Mouse (Mus musculus) embryo, embryonic 10.5 days (tissue): ENCODE measurements at regions not wholly inside any gene's neighbourhood (a gene's known extent, or its start where the extent isn't known, plus 50 kb on each side); places are given as distances from the start of the nearest gene placed in this dataset.

Experiments used
- DNase-seq: peaks from one replicate; pipeline ENCODE4 v3.0.0-alpha.2; 2015; ENCODE audit warnings: low spot score

DNA sequence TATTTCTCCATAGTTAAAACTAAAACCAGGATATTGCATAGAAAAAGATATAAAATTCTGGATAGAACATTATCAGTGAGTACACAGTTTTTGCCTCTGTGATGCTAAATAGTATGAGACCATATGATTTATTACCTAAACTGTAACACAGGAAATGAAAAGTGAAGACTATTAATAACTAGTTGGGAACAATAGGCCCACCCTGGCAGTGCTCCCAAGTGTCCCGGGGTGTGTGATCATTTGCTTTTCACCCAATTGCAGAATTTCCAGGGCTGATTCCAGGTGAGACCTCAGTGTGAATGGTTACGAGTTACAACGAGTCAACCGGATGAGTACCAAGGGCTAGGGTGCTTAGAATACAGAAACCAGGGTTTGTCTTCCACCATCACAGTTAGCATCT is 172.6 kb upstream of the Tars start:
- no peak for DNase-seq

- peak; percentile 29 for DNase-seq
Measured at GRCm38 (mm10) chr15:11565503-11566031, 166.1 kb upstream of the Tars start.

DNA sequence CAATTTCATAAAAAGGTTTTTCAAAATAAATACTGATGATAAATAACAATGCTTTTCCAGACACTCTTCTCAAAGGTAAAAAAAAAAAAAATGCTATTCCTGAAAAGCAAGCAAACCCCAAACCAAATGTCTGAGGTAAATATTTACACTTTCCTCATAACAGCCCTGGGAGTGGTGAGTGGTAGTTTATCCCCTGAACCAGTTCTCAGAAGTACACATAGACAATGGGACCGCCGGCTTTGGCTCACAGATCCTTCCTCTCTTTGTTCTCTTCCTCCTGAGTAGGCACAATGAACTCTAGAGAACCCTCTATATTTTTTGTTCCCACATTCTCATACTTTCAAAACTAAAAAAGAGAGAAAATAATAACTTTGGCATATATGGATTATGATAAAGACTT is 153.1 kb upstream of the Tars start:
- DNase-seq, result no peak

DNA sequence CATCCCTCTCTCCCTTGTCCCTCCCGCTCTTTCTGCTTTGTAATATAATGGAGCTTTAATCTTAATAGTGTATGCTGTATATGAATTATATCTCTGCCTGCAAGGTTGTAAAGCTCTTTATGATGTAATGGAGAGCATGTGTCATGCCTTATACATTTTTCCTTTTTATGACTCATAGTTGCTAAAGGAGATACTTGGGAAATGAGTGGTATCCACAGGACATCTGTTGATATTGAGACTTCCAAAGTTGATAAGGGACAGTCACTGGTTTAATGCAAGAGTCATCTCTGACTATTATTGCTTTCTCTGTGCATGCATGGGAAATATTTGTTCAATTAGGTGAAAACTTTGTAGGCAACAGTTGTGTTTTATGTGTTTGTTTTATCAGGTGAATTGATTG is 152.6 kb upstream of the Tars start:
- DNase-seq, result no peak

- DNase-seq, result no peak
Measured at GRCm38 (mm10) chr15:11539485-11539884, 140.0 kb upstream of the Tars start.

GRCm38 (mm10) chr15:11536076-11536620 is 136.7 kb upstream of the Tars start:
- DNase-seq, result no peak

- DNase-seq, result no peak
Measured at GRCm38 (mm10) chr15:11534404-11535251, 135.2 kb upstream of the Tars start.

GRCm38 (mm10) chr15:11533616-11534015 is 134.2 kb upstream of the Tars start:
- no peak for DNase-seq

DNA sequence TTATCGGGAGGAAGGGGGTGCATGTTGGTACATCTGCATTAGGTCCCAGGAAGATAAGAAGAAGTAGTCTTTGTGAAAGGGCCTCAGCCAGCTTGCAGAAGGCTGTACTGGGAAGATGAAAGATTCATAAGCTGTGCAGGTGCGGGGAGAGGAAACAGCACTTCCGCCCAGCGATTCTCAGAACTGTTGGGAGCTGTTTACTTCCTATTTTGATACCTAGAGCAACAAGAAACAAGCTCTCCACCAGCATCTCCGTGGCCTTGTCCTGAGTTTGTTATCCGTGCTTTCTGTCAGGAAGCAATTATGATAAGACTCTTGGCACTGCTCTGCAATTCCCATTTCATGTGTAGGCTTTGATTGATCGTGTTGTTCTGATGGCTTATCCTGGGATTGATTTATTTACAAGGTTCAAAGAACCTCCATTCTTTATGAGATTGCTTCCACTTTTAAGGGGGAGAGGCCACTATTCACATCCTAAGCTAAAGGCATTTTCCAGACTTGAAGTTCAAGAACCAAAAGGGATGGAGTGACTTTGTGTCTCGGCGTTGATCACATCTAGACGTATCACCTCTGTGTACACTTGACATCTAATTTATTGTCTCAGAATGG is 133.6 kb upstream of the Tars start:
- DNase-seq, result no peak

GRCm38 (mm10) chr15:11532536-11532935 is 133.1 kb upstream of the Tars start:
- no peak for DNase-seq

DNA sequence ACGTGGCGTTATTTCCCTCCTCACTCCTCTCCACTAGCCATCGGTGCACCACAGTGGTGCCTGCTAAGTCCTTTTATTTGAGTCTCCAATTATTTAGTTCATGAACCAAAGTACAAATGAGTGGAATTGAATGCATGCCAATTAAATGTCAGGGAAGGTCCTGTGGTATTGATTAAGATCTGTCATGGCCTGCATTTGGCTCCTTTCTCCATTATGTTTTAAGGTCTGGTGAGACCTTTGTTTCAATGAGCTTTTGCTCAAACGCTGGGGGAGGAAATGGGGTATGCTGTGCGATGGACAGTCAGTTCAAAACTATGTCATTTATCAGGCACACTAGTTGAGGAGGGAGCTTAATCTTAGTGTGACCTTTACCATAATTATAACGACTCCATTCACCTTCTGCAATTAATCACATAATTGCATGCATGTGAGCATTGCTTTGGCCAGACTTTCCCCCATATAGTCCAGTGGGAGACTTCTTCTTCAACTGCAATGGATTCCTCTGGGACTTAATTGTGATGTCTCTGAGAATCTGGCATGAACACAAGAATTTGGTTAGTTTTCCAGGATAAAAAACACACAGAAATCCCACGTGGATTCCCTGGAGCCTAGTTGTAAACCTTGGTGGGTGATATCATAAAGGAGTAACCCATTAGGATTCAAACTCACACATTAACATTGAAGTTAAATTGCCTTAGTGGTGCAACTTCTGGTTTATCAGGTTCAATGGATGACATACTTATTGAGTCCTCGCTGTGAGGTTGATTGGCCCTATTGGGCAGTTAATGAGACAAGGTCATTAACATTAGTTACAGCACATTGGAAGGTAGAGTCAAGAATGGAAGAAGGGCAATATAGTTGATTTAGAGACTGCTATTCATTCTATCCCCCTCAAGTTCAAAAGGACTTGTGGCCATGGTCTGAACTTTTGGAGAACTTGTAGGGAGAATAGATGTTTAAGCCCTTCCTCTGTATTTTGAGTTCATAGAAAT is 130.7 kb upstream of the Tars start:
- peak; percentile 36 for DNase-seq

GRCm38 (mm10) chr15:11524337-11525106 is 125.1 kb upstream of the Tars start:
- DNase-seq, result no peak

- DNase-seq, result no peak
Measured at GRCm38 (mm10) chr15:11518565-11518964, 119.1 kb upstream of the Tars start.

- DNase-seq, result no peak
Measured at GRCm38 (mm10) chr15:11517892-11518291, 118.4 kb upstream of the Tars start.

GRCm38 (mm10) chr15:11505076-11505639 is 105.7 kb upstream of the Tars start:
- no peak for DNase-seq

- DNase-seq, result no peak
Measured at GRCm38 (mm10) chr15:11496436-11496835, 97.0 kb upstream of the Tars start.

- DNase-seq, result no peak
Measured at GRCm38 (mm10) chr15:11489116-11489515, 89.7 kb upstream of the Tars start.

DNA sequence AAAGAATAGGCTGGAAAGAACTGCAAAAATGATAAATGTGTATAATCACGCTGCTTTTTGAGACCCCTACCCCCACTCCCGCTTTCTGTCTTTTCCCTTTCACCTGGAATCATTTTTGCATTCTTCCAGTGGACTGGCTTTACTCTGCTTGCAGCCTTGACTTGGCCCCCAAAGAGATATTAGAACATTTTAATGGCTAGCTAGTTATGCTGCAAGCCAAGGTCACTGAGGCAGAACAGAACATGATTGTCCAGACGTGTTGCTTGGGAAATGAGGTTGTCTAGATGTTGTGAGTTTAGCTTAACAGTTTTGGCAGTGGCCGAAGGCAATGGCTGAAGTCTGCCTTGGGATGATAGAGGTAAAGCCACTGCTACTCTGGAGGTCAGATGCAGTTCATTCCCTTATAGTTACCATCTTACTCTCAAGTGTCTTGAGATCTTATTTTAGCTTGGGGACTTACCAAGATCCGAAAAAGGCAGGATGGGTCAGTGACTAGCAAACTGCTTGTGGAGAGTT is 87.9 kb upstream of the Tars start:
- no peak for DNase-seq

- DNase-seq, result no peak
Measured at GRCm38 (mm10) chr15:11483916-11484315, 84.5 kb upstream of the Tars start.

DNA sequence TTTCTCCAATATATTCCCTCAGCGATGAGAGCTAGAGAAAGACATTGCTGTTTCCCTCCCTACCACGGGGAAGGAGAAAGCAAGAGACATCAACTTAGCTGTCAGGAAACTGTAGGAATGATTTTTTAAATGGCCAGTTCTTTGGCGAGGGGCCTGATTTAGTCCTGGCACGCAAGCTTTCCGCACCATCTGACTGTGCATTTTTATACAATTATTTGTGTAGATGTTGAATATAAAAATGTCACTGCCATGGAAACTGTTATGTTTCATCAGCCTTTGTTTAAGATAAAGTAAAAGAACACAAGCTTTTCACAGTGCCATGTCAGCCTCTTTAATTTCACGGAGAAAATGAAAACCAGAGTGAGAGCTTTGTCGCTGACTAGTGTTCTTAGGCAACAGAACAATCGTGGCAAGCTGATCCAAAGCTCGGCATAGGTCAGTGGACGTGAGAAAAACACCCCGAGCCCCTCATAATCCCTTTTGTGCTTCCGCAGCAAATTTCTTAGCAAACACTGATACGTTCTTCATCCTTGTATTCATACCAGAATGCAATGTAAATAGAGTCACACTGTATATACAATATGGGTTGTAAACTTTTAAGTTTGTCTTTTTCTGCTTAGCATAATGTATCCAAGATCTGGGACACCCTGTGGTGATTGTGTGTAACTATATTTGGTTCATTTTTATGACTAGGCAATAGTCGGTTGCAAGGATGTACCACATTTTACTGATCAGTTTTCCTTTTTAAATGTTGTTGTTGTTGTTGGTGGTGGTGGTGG is 79.9 kb upstream of the Tars start:
- no peak for DNase-seq
